In the genomic region with DNA sequence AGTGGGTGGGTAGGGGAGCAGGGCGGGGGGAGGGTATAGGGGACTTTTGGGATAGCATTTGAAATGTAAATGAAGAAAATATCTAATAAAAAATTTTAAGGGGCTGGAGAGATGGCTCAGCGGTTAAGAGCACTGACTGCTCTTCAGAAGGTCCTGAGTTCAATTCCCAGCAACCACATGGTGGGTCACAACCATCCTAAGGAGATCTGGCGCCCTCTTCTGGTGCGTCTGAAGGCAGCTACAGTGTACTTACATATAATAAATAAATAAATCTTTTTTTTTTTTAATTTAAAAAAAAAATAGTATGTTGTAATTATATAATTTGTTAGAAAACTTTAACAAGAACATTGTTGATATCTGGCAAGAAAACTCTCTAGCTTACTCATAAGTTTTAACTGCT, we compare ENCODE assay signal across 7 mouse cellular contexts.
DNase-seq lines count a peak whose midpoint lies in the region; TF ChIP-seq lines count a peak whose summit lies in the region.
"Not testable (repeated sequence)": the region's sequence is repeated elsewhere in the genome, so short reads cannot be mapped to it uniquely, and the experiment has no call there.

No protein-coding gene starts in this region.

- H3K36me3 ChIP-seq in ES-E14 (ENCODE audit: control insufficient read depth, insufficient read depth, low read length, poor library complexity, severe bottlenecking), result not testable (repeated sequence)

- not testable (repeated sequence) for H3K4me3 ChIP-seq in ES-E14 (ENCODE audit: insufficient read depth in 1 of 2, low read depth in 1 of 2, low read length in 2 of 2, poor library complexity in 1 of 2, severe bottlenecking in 1 of 2)

- not testable (repeated sequence) for H3K9ac ChIP-seq in ES-E14 (ENCODE audit: insufficient read depth, low read depth, low read length, poor library complexity, severe bottlenecking)

- not testable (repeated sequence) for H3K4me1 ChIP-seq in ES-E14 (ENCODE audit: control insufficient read depth in 2 of 2, insufficient read depth in 2 of 2, low read length in 2 of 2, poor library complexity in 1 of 2)

- in situ Hi-C loops in ES-E14 (cut with MboI; ENCODE audit: low sequenced_read_pairs in 2 of 2, unreplicated experiment in 2 of 2), result not testable (repeated sequence)

- DNase-seq in ES-E14 (ENCODE audit: low read depth, low spot score), result peak; percentile 17
- peak; percentile 30 for DNase-seq in adrenal gland, postnatal 10 days
- DNase-seq in embryo, embryonic 10 days (ENCODE audit: low spot score), result peak; percentile 44
- DNase-seq in heart, postnatal 4 days, result peak; percentile 32
- peak; percentile 41 to 45 for DNase-seq in kidney, postnatal 4 days
- DNase-seq in mesoderm, embryonic 11.5 days (ENCODE audit: low read depth, low spot score), result peak; percentile 39
- peak; percentile 52 for DNase-seq in testis, postnatal 10 days (ENCODE audit: low spot score)

- H3K9me3 ChIP-seq in ES-E14 (ENCODE audit: control insufficient read depth, insufficient read depth, low read depth, low read length), result not testable (repeated sequence)

- H3K27ac ChIP-seq in ES-E14 (ENCODE audit: insufficient read depth, low read depth, low read length, poor library complexity, severe bottlenecking), result not testable (repeated sequence)

TF ChIP-seq in ES-E14, 5 proteins besides CTCF, POLR2A, EP300 and RAD21:
- TF ChIP-seq ZNF384 (IDR thresholded peaks at IDR 0.05; ENCODE audit: low read depth, low read length), result peak; percentile 27; the same call in 1 of the 2 replicates
